Mouse (Mus musculus): ENCODE data around the gene Prss21. TPM values are rescaled to one million over a fixed set of nuclear protein-coding genes. Genes with fewer than 3 reads are reported as not detected.

The Prss21 gene
- polyA plus RNA-seq (2012; rRNA removed), result not detected in 2 replicates

GRCm38 (mm10) chr17:23867756-23868155 is at the start of gene Prss21:
TSS of gene Prss21 (plus strand) at chr17:23868056.

GRCm38 (mm10) chr17:23829064-23829619 is 38.7 kb upstream of the Prss21 start, which contains the start of gene Elob:
TSS of gene Elob (minus strand) at chr17:23829136.

GRCm38 (mm10) chr17:23836006-23836575 is 31.8 kb upstream of the Prss21 start, which contains the start of gene Prss33:
TSS of gene Prss33 (minus strand) at chr17:23836056.

GRCm38 (mm10) chr17:23843812-23844273 is 24.0 kb upstream of the Prss21 start, which contains the start of the genes Prss32 and Prss41:
TSS of gene Prss32 (plus strand) at chr17:23843855.
TSS of gene Prss41 (minus strand) at chr17:23844172.

GRCm38 (mm10) chr17:23880576-23880975 is 12.7 kb downstream of the Prss21 start, which contains the start of the genes Dcpp1 and Dcpp2:
TSS of gene Dcpp1 (plus strand) at chr17:23880876.
TSS of gene Dcpp2 (plus strand) at chr17:23880880.

GRCm38 (mm10) chr17:23917158-23917557 is 49.3 kb downstream of the Prss21 start, which contains the start of gene Dcpp3:
TSS of gene Dcpp3 (plus strand) at chr17:23917458.

Other genes starting within 250 kb of the Prss21 start
- 1.1 and 1.3 TPM in 2 replicates for gene Mmp25, start 222.8 kb upstream of the Prss21 start, polyA plus RNA-seq (2012; rRNA removed)
- 0.07 and 0.11 TPM in 2 replicates for gene Bicdl2, start 207.6 kb upstream of the Prss21 start, polyA plus RNA-seq (2012; rRNA removed)
- gene Hcfc1r1, start 194.5 kb upstream of the Prss21 start, polyA plus RNA-seq (2012; rRNA removed), result 15.2 and 19.3 TPM in 2 replicates
- 12.8 and 12.9 TPM in 2 replicates for gene Thoc6, start 194.2 kb upstream of the Prss21 start, polyA plus RNA-seq (2012; rRNA removed)
- 4.9 TPM in 2 replicates for gene Tnfrsf12a, start 190.6 kb upstream of the Prss21 start, polyA plus RNA-seq (2012; rRNA removed)
- 2.8 and 3.0 TPM in 2 replicates for gene Cldn6, start 188.8 kb upstream of the Prss21 start, polyA plus RNA-seq (2012; rRNA removed)
- gene Cldn9, start 184.0 kb upstream of the Prss21 start, polyA plus RNA-seq (2012; rRNA removed), result 0.05 TPM in 2 replicates
- gene 1520401A03Rik, start 145.3 kb upstream of the Prss21 start, polyA plus RNA-seq (2012; rRNA removed), result 0.02 and 0.05 TPM in 2 replicates
- gene Pkmyt1, start 141.7 kb upstream of the Prss21 start, polyA plus RNA-seq (2012; rRNA removed), result 15.3 and 19.6 TPM in 2 replicates
- gene Paqr4, start 127.2 kb upstream of the Prss21 start, polyA plus RNA-seq (2012; rRNA removed), result 2.7 and 3.4 TPM in 2 replicates
- gene Kremen2, start 122.2 kb upstream of the Prss21 start, polyA plus RNA-seq (2012; rRNA removed), result not detected in 2 replicates
- gene Flywch1, start 96.5 kb upstream of the Prss21 start, polyA plus RNA-seq (2012; rRNA removed), result 5.5 and 5.8 TPM in 2 replicates
- 1.1 and 1.3 TPM in 2 replicates for gene Flywch2, start 82.0 kb upstream of the Prss21 start, polyA plus RNA-seq (2012; rRNA removed)
- gene Srrm2, start 77.5 kb upstream of the Prss21 start, polyA plus RNA-seq (2012; rRNA removed), result 98.2 and 129 TPM in 2 replicates
- gene Elob, start 38.9 kb upstream of the Prss21 start, polyA plus RNA-seq (2012; rRNA removed), result 283 and 284 TPM in 2 replicates
- gene Prss33, start 32.0 kb upstream of the Prss21 start, polyA plus RNA-seq (2012; rRNA removed), result not detected in 2 replicates
- gene Prss32, start 24.2 kb upstream of the Prss21 start, polyA plus RNA-seq (2012; rRNA removed), result not detected in 2 replicates
- gene Prss41, start 23.9 kb upstream of the Prss21 start, polyA plus RNA-seq (2012; rRNA removed), result 0.14 and 0.19 TPM in 2 replicates
- not detected in 2 replicates for gene Dcpp1, start 12.8 kb downstream of the Prss21 start, polyA plus RNA-seq (2012; rRNA removed)
- not detected in 2 replicates for gene Dcpp2, start 12.8 kb downstream of the Prss21 start, polyA plus RNA-seq (2012; rRNA removed)
- not detected in 2 replicates for gene Dcpp3, start 49.4 kb downstream of the Prss21 start, polyA plus RNA-seq (2012; rRNA removed)
- not detected in 2 replicates for gene Sbp, start 73.6 kb downstream of the Prss21 start, polyA plus RNA-seq (2012; rRNA removed)
- not detected in 2 replicates for gene Sbpl, start 87.2 kb downstream of the Prss21 start, polyA plus RNA-seq (2012; rRNA removed)
- 0.14 and 0.16 TPM in 2 replicates for gene Prss30, start 112.5 kb downstream of the Prss21 start, polyA plus RNA-seq (2012; rRNA removed)
- gene Prss22, start 130.0 kb downstream of the Prss21 start, polyA plus RNA-seq (2012; rRNA removed), result not detected in 2 replicates
- not detected in 2 replicates for gene Prss27, start 170.1 kb downstream of the Prss21 start, polyA plus RNA-seq (2012; rRNA removed)
- gene Kctd5, start 205.4 kb downstream of the Prss21 start, polyA plus RNA-seq (2012; rRNA removed), result 7.4 and 7.8 TPM in 2 replicates